Mouse (Mus musculus): Measurements from ENCODE around the gene Srebf2.

Gene Srebf2

DNA sequence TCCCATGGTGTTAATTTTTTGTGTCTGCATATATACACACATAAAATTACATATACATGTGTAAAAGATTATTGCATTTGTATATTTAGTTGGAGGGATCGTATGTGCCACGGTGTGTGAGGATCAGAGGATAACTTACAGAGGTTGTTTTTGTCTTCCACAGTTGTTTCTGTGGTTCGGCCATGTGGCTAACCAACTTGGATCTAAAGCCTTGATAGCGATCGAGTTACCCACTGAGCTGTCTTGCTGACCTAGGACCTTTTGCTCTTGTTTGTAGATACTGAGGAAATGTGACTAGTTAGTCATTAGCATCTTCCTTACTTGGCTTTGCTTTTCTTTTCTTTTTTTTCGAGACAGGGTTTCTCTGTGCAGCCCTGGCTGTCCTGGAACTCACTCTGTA, 9.3 kb downstream of the Srebf2 start:
- DNase-seq (ENCODE audit: extremely low spot score, low spot score): no peak

GRCm38 (mm10) chr15:82156902-82157301, 9.9 kb downstream of the Srebf2 start:
- no peak for DNase-seq (ENCODE audit: extremely low spot score, low spot score)

DNA sequence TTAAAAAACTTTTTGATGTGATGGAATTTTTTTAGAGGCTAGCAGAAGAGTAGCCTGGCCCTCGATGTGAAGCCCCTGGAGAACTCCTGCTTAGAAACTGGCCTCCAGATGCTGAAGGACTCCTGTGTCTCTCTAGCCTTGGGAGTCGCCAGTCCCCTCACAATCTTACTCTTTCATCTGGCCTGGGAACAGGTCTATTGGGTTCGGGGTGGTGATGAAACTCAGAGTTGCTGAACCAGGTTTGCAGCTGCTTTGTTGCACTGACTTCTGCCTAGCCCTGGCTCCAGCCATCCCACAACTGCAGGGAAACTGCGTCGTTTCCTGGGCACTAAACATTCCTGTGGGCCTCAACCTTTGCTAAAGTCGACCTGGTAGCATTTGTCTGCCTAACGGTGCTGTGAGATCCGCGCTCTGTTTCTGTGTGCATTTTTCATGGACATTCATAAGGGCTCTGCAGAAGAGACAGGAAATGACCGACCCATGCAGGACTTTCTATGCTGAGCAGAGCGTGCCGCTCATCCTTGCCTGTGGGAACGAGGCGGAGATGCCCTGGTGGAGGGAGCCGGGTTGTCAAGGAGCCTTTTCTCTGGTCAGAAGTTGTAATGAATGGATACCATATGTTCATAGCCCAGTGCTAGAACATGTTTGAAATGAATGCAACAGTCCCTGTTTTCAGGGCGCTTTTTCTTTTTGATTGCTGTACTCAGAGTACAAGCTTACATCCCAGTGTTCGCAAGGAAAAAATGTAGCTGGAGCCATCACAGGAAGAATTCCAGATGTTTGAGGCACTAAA, 11.5 kb downstream of the Srebf2 start:
- peak; percentile 37 for DNase-seq (ENCODE audit: extremely low spot score, low spot score)

DNA sequence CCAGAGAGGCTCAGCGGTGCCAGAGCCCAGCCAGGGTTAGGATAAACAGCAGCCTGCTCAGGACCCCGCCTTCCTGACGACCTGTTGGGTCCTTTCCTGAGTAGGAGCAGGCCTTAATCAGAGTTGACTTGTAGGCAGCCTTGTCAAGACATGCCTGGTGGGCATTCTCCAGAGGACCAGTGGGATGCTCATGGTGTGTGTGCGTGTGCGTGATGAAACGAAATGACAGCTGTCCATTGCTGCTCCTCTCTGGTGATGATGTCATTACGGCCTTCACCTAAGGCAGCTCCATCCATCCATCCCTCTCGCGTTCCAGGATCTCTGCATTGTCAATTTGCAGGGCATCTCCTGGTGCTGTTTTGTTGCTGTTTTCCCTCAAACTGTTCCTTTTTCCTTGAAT, 12.5 kb downstream of the Srebf2 start:
- no peak for DNase-seq (ENCODE audit: extremely low spot score, low spot score)

GRCm38 (mm10) chr15:82160731-82161640, 14.0 kb downstream of the Srebf2 start:
- no peak for DNase-seq (ENCODE audit: extremely low spot score, low spot score)

DNA sequence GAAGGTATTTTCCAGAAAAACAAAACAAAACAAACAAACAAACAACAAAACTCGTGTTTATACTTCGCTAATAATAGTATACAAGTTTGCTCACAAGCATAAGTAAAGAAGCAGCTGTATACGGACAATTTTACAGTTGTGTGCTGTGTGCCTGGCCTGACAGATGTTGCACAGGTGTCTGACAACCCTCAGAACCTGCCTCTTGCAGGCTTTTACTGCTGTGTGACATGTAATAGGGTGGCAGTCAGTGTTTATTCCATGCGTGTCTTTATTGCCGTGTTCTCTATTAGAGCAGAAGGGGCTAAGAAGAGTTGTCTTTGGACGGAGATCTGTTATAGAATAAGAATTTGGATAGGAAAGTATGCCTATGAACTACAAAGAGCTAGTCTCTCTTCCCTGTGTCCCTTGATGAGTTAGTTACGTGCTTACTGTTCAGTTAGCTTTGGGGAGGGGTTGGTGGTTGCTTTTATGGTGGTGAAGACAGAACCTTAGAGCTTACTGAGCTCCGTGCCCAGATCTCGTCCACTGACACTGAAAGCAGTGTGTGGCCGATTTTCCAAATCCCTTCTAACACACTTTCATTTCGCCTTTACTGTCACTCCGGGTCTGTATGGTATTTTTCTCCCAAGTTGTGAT, 15.1 kb downstream of the Srebf2 start:
- DNase-seq (ENCODE audit: extremely low spot score, low spot score): no peak

DNA sequence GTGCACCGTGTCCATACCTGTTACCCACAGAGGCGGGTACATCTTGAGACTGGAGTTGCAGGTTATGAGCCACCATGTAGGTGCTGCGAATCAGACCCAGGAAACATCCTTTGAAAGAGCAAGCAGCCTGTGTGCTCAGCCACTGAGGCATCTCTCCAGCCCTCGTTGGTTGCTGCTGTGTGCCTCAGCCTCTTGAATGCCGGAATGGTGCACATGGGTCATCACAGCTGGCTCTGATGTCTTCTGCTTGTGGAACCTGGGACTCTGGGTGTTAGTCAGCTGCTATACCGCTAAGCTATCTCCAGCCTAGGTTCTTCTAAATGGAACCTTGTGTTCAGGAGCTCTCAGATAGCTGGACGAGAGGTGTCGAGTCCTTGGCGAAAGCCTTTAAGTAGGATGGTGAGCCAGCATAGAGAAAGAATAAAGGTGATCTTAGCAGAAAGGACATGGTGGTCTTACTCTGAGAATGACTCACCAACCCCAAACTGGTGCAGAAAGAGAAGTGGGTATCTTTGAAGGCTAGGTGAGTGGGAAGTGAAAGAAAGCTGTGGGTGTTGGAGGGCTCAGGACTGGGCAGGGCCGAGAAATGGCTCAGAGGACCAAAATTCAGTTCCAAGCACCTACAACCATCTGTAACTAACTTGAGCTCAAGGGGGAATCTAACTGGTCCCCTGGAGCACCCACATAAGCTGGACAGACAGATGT, 16.5 kb downstream of the Srebf2 start:
- DNase-seq (ENCODE audit: extremely low spot score, low spot score): no peak

GRCm38 (mm10) chr15:82164061-82164399, 17.0 kb downstream of the Srebf2 start:
- no peak for DNase-seq (ENCODE audit: extremely low spot score, low spot score)

- DNase-seq (ENCODE audit: extremely low spot score, low spot score): no peak
Observed at GRCm38 (mm10) chr15:82164496-82164895, 17.5 kb downstream of the Srebf2 start.

GRCm38 (mm10) chr15:82165332-82166239, 18.6 kb downstream of the Srebf2 start:
- DNase-seq (ENCODE audit: extremely low spot score, low spot score): peak; percentile 82

- no peak for DNase-seq (ENCODE audit: extremely low spot score, low spot score)
Observed at GRCm38 (mm10) chr15:82166240-82167100, 19.5 kb downstream of the Srebf2 start.

DNA sequence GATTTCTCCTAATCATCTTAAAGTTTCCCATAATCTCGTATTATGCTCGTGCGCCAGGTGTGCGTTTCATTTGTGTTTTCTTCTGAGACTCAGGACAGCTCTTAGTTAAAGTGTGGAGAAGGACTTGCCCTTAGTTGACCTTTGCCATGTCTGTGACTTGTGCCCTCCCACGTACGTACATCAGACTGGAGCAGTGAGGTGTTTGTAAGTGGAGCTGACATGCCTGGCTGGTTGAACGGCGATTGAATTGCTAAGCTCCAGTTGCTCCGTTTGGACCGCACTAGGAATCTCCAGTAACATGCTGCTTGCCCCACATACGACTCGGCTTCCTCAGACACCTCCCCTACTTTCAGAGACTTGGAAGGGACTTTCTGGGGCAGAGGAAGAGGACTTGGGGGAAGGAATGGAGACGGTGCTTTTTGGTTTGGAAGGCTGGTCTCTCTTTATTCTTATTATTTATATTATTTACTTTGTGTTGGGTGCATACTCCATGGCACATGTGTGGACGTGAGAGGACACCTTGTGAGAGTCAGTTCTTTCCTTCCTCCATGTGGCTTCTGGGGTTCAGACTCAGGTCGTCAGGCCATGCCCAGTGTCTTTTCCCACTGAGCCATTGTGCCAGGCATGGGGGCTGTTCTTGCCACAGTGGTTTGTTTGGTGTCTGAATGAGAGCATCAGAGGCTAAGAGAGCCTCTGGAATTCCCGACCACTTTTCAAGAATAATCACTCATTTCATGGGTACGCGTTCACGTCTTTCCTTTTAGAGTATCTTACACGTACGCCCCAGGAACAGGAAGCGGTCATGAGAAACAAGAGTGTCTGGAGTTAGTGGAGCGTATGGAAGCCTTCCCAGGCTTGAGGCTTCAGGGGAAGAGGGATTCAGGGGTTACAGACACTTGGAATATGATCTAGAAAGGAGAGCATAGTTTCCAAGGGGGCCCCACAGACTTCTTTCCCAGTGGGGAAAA, 20.5 kb downstream of the Srebf2 start:
- no peak for DNase-seq (ENCODE audit: extremely low spot score, low spot score)

DNA sequence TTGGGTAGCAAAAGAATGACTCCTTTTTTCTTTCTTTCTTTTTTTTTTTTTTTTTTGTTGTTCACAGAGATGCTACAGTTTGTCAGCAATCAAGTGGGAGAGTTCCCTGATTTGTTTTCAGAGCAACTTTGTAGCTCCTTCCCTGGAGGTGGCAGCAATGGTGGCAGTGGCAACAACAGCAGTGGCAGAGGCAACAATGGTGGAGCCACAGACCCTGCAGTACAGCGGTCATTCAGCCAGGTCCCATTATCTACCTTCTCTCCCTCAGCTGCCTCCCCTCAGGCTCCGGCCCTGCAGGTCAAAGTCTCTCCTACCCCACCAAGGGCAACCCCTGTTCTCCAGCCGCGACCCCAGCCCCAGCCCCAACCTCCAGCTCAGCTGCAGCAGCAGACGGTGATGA, 22.7 kb downstream of the Srebf2 start:
- no peak for DNase-seq (ENCODE audit: extremely low spot score, low spot score)

DNA sequence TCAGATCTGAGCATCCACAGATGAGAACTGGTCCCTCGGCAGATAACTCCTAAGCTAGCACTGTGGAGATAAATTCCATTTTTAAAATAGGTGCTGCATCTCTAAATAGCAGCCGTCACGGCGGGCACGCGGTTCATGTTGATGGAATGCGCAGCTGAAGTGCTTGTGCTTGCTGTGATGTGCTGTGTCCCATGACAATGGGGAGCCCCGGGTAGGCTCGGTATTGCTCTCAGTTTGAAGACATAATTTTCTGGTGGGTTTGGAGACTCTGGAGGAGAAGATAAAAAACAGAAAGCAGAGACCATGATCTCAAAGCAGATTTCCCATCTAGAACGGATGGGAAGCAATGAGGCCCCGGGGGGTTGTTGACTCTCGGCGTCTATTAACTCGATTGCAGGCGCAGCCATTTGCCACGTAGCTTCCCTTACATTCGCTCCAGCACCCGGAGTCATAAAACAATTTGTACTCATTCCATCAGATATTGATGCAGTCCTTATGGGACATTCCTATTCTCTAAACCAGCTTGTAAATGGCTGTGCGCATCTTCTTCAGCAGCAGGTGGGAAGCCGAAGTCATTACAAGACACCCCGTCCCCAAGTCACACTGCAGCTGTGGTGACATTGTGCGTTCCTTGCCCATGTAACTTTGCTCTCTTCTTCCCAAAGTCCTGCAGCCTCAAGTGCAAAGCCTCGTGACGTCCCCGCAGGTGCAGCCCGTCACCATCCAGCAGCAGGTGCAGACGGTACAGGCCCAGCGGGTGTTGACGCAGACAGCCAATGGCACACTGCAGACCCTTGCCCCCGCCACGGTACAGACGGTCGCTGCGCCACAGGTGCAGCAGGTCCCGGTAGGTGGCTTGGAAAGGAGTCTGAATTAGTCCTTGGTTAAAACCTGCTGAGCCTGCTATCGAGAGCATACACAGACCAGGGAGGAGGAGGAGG, 23.7 kb downstream of the Srebf2 start:
- no peak for DNase-seq (ENCODE audit: extremely low spot score, low spot score)

GRCm38 (mm10) chr15:82172648-82173047, 25.7 kb downstream of the Srebf2 start:
- no peak for DNase-seq (ENCODE audit: extremely low spot score, low spot score)

DNA sequence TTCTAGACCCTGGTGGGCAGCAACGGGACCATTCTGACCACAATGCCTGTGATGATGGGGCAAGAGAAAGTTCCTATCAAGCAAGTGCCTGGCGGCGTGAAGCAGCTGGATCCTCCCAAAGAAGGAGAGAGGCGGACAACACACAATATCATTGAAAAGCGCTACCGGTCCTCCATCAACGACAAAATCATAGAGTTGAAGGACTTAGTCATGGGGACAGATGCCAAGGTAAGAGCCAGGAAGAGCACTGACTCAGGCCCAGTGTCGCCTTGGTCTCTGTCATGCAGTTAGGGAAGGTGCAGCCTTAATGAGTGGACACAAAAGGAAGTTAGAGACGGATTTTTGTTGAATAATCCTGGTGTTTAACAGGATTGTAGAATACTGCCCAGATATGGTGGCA, 28.1 kb downstream of the Srebf2 start:
- no peak for DNase-seq (ENCODE audit: extremely low spot score, low spot score)

GRCm38 (mm10) chr15:82177743-82178290, 30.8 kb downstream of the Srebf2 start:
- no peak for DNase-seq (ENCODE audit: extremely low spot score, low spot score)

Data from neural tube, embryonic 10.5 days (tissue).